Mouse (Mus musculus) CH12.LX (cell line): ENCODE results near the gene Ank. TPM values are rescaled to one million over a fixed set of nuclear protein-coding genes. Genes with fewer than 3 reads are reported as not detected.
"Not testable (repeated sequence)": the region's sequence is repeated elsewhere in the genome, so short reads cannot be mapped to it uniquely, and the experiment has no call there.

ENCODE experiments used
- DNase-seq: peaks from one replicate; pipeline ENCODE4 v3.0.0-alpha.2; 2013; ENCODE audit errors: extremely low read depth
- H3K27ac ChIP-seq: 2 replicates; pipeline ENCODE4 v1.5.1; 2012; ENCODE audit warnings: low read depth, mild to moderate bottlenecking, control low read depth, moderate library complexity; ENCODE audit not compliant: insufficient read depth
- H3K27me3 ChIP-seq: replicated peaks from 2 replicates; pipeline ENCODE3; 2012; ENCODE audit warnings: inconsistent platforms
- H3K36me3 ChIP-seq, 2 experiments: replicated peaks in 1 of 2; 2 replicates each; pipeline versions ENCODE3 to v1.6.1; 2012; ENCODE audit warnings: inconsistent platforms in 1 of 2, low read length in 1 of 2, mild to moderate bottlenecking in 1 of 2, mixed read lengths in 1 of 2, moderate library complexity in 1 of 2; ENCODE audit not compliant: control insufficient read depth in 1 of 2, insufficient read depth in 1 of 2
- H3K4me1 ChIP-seq, 2 experiments: 2 replicates each; pipeline ENCODE4 v1.6.1; 2012; ENCODE audit warnings: inconsistent platforms in 1 of 2, moderate library complexity in 1 of 2; ENCODE audit not compliant: insufficient read depth in 2 of 2, control insufficient read depth in 1 of 2
- H3K4me2 ChIP-seq: 2 replicates; pipeline ENCODE4 v1.6.1; 2012; ENCODE audit warnings: low read depth, mild to moderate bottlenecking, control low read depth; ENCODE audit not compliant: poor library complexity, insufficient read depth, severe bottlenecking
- H3K4me3 ChIP-seq, 3 experiments: fragments of 150-350 bp in 1 of 3; sonication (generic) in 1 of 3; replicated peaks in 1 of 3; 2 replicates each; pipeline versions ENCODE3 to v1.5.1; 2011 to 2012; ENCODE audit warnings: low read depth in 2 of 3, low read length in 2 of 3, mild to moderate bottlenecking in 2 of 3, moderate library complexity in 2 of 3, control low read depth in 1 of 3, improper control_type of control experiment in 1 of 3, inconsistent platforms in 1 of 3, mixed read lengths in 1 of 3; ENCODE audit not compliant: poor library complexity in 1 of 3
- H3K79me2 ChIP-seq: replicated peaks from 2 replicates; pipeline ENCODE4 v1.6.1; 2012; ENCODE audit warnings: mild to moderate bottlenecking, moderate library complexity; ENCODE audit not compliant: control insufficient read depth, poor library complexity, insufficient read depth, severe bottlenecking; ENCODE audit errors: extremely low read depth
- H3K9ac ChIP-seq: 2 replicates; pipeline ENCODE4 v1.6.1; 2012; ENCODE audit warnings: low read depth, mild to moderate bottlenecking, control low read depth, moderate library complexity; ENCODE audit not compliant: insufficient read depth
- H3K9me3 ChIP-seq: replicated peaks from 2 replicates; pipeline ENCODE3; 2012; ENCODE audit warnings: low read length, inconsistent platforms, mixed read lengths
- BHLHE40 ChIP-seq: IDR thresholded peaks from 2 replicates; pipeline ENCODE4 v1.6.1; 2011; ENCODE audit warnings: mild to moderate bottlenecking, low read depth, low read length, improper control_type of control experiment
- CHD1 ChIP-seq: IDR thresholded peaks from 2 replicates; pipeline ENCODE4 v1.6.1; 2012; ENCODE audit warnings: low read depth, low read length, improper control_type of control experiment, inconsistent platforms
- EP300 ChIP-seq: IDR thresholded peaks from 2 replicates; pipeline ENCODE4 v1.6.1; 2011; ENCODE audit warnings: low read length, improper control_type of control experiment
- GABPA ChIP-seq: IDR thresholded peaks from 2 replicates; pipeline ENCODE4 v1.6.1; 2012; ENCODE audit warnings: low read depth, low read length, improper control_type of control experiment, inconsistent platforms; ENCODE audit not compliant: insufficient replicate concordance
- HCFC1 ChIP-seq: IDR thresholded peaks from 2 replicates; pipeline ENCODE4 v1.6.1; 2012; ENCODE audit warnings: low read depth, mild to moderate bottlenecking, inconsistent platforms, low read length, improper control_type of control experiment
- IRF4 ChIP-seq: IDR thresholded peaks from 2 replicates; pipeline ENCODE4 v1.6.1; 2014; ENCODE audit warnings: low read depth, mild to moderate bottlenecking, inconsistent platforms, low read length, improper control_type of control experiment
- JUN ChIP-seq: IDR thresholded peaks from 2 replicates; pipeline ENCODE4 v1.6.1; 2011; ENCODE audit warnings: low read depth, mild to moderate bottlenecking, low read length, improper control_type of control experiment, moderate library complexity; ENCODE audit not compliant: insufficient read depth
- MAFK ChIP-seq: IDR thresholded peaks from 2 replicates; pipeline ENCODE4 v1.6.1; 2011; ENCODE audit warnings: low read length, improper control_type of control experiment; ENCODE audit not compliant: insufficient replicate concordance
- MAX ChIP-seq: IDR thresholded peaks from 2 replicates; pipeline ENCODE4 v1.6.1; 2011; ENCODE audit warnings: low read length, improper control_type of control experiment
- MXI1 ChIP-seq: IDR thresholded peaks from 2 replicates; pipeline ENCODE4 v1.6.1; 2011; ENCODE audit warnings: mild to moderate bottlenecking, low read depth, low read length, improper control_type of control experiment
- NELFE ChIP-seq: IDR thresholded peaks from 2 replicates; pipeline ENCODE4 v1.6.1; 2011; ENCODE audit warnings: low read depth, low read length, improper control_type of control experiment
- RCOR1 ChIP-seq: conservative IDR thresholded peaks from 2 replicates; pipeline ENCODE4 v1.6.1; 2012; ENCODE audit warnings: low read depth, mild to moderate bottlenecking, inconsistent platforms, low read length, improper control_type of control experiment
- SIN3A ChIP-seq: IDR thresholded peaks from 2 replicates; pipeline ENCODE4 v1.6.1; 2012; ENCODE audit warnings: low read length, improper control_type of control experiment, inconsistent platforms
- SMC3 ChIP-seq: IDR thresholded peaks from 2 replicates; pipeline ENCODE4 v1.6.1; 2011; ENCODE audit warnings: low read depth, low read length, improper control_type of control experiment
- TBP ChIP-seq: conservative IDR thresholded peaks from 2 replicates; pipeline ENCODE4 v1.6.1; 2011; ENCODE audit warnings: low read depth, low read length, improper control_type of control experiment
- TCF12 ChIP-seq: IDR thresholded peaks from 2 replicates; pipeline ENCODE4 v1.6.1; 2014; ENCODE audit warnings: low read depth, mild to moderate bottlenecking, inconsistent platforms, low read length, improper control_type of control experiment
- USF2 ChIP-seq: conservative IDR thresholded peaks from 2 replicates; pipeline ENCODE4 v1.6.1; 2011; ENCODE audit warnings: low read depth, low read length, improper control_type of control experiment
- ZKSCAN1 ChIP-seq: IDR thresholded peaks from 2 replicates; pipeline ENCODE4 v1.6.1; 2012; ENCODE audit warnings: low read depth, inconsistent platforms, low read length, improper control_type of control experiment, borderline replicate concordance
- ZNF384 ChIP-seq: IDR thresholded peaks from 2 replicates; pipeline ENCODE4 v1.6.1; 2012; ENCODE audit warnings: low read depth, low read length, improper control_type of control experiment, inconsistent platforms
- dilution Hi-C: fragments of 300-500 bp; cut with MboI; formaldehyde crosslinking; loops from 2 replicates; pipeline ENCODE4 v1.14.3; 2020; ENCODE audit warnings: low sequenced_read_pairs; ENCODE audit not compliant: extremely low pct_unique_long_range_greater_than_20kb, extremely low pct_ligation_motif_present
- in situ Hi-C: fragments of 300-500 bp; cut with MboI; formaldehyde crosslinking; loops from 3 replicates; pipeline ENCODE4 v1.14.3; 2019; ENCODE audit warnings: low sequenced_read_pairs, low pct_ligation_motif_present, low pct_unique_long_range_greater_than_20kb, mixed read lengths
- polyA plus RNA-seq: library from polyadenylated mRNA; unstranded; fragments of >175 nt; gene quantifications from 2 replicates; pipeline ENCODE4 v1.2.1, GENCODE M21; 2012; ENCODE audit warnings: low read depth; ENCODE audit not compliant: insufficient read length
- total RNA-seq, 2 experiments: library from RNA; depleted of rRNA; stranded (reverse); fragments of 300-350 nt in 1 of 2; fragments of >200 nt in 1 of 2; gene quantifications; 2 replicates each; pipeline ENCODE4 v1.2.3; 2012 to 2014

The Ank gene
- total and polyA plus RNA-seq, 3 experiments = 4.6 to 12.4 (median 8.6) TPM

DNA sequence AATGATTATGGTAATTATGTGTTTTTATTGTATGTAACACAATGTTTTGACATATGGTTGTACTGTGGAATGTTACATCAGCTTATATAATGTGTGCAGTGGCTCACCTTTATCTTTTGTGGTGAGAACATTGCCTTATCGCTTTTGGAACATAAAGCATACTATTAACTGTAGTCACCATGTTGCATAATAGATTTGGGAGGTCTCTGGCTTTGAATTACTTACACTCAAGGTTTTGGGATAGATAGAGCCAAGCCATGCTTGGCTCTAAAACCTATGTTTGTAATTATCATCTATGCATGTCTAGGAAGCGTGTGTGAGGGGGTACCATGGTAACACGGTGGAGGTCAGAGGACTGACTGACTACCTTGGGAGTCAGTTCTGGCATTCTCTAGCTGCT, 14.7 kb upstream of the Ank start:
- in situ Hi-C loops (loop anchor here (25.0 kb wide), 1 partner anchor 114 kb away; no protein-coding TSS in a partner anchor), dilution Hi-C loops (no loop called here)
- Histone ChIP-seq H3K4me3 (no peak overlapping the region), H3K27me3 (no peaks in the 10 kb centered on the region), H3K9ac (no peak overlapping the region), H3K4me2 (no peak overlapping the region), H3K27ac (no peak overlapping the region), H3K4me1 (no peaks in the 10 kb centered on the region), H3K79me2 (no peaks in the 10 kb centered on the region), H3K9me3 (no peaks in the 10 kb centered on the region), H3K36me3 (no peaks in the 10 kb centered on the region)
- DNase-seq = no peak
- no peak for TF ChIP-seq RCOR1
- TF ChIP-seq ZNF384 = no peak
- TF ChIP-seq ZKSCAN1 = no peak
- TF ChIP-seq BHLHE40 = no peak
- no peak for TF ChIP-seq HCFC1

- Histone ChIP-seq H3K4me3 (no peak overlapping the region), H3K9ac (no peak overlapping the region), H3K9me3 (no peaks in the 10 kb centered on the region), H3K4me1 (no peaks in the 10 kb centered on the region), H3K27me3 (no peaks in the 10 kb centered on the region), H3K36me3 (no peaks in the 10 kb centered on the region), H3K79me2 (no peaks in the 10 kb centered on the region), H3K4me2 (no peak overlapping the region), H3K27ac (no peak overlapping the region)
- no peak for DNase-seq
- dilution Hi-C loops (no loop called here), in situ Hi-C loops (loop anchor here (25.0 kb wide), 1 partner anchor 115 kb away; no protein-coding TSS in a partner anchor)
- TF ChIP-seq USF2 = no peak
- TF ChIP-seq EP300 = no peak
- no peak for TF ChIP-seq MAFK
- no peak for TF ChIP-seq SIN3A
- TF ChIP-seq NELFE = no peak
- TF ChIP-seq GABPA = no peak
- TF ChIP-seq CHD1 = no peak
- TF ChIP-seq IRF4 = no peak
- TF ChIP-seq SMC3 = no peak
- no peak for TF ChIP-seq TBP
- TF ChIP-seq, all 38 proteins: peak for 0
Observed at GRCm38 (mm10) chr15:27452496-27452895, 14.0 kb upstream of the Ank start.

GRCm38 (mm10) chr15:27457001-27457400, 9.5 kb upstream of the Ank start:
- no peak for DNase-seq
- Histone ChIP-seq H3K4me1 (peaks cover 0 to 4% of the 10 kb centered on the region in 2 experiments; a peak in 1 of 4 replicates), H3K9ac (no peak overlapping the region), H3K79me2 (no peaks in the 10 kb centered on the region), H3K9me3 (no peaks in the 10 kb centered on the region), H3K27ac (no peak overlapping the region), H3K4me2 (no peak overlapping the region), H3K36me3 (no peaks in the 10 kb centered on the region), H3K4me3 (no peak overlapping the region), H3K27me3 (no peaks in the 10 kb centered on the region)
- dilution Hi-C loops = no loop called here
- in situ Hi-C loops = loop anchor here (25.0 kb wide), 1 partner anchor 120 kb away; no protein-coding TSS in a partner anchor
- no peak for TF ChIP-seq JUN
- TF ChIP-seq NELFE = no peak
- no peak for TF ChIP-seq MXI1
- no peak for TF ChIP-seq RCOR1
- TF ChIP-seq MAX = no peak
- no peak for TF ChIP-seq TCF12
- no peak for TF ChIP-seq ZKSCAN1

- H3K27me3 ChIP-seq, H3K4me1 ChIP-seq, H3K9me3 ChIP-seq, DNase-seq, H3K4me2 ChIP-seq, H3K9ac ChIP-seq, H3K27ac ChIP-seq, H3K79me2 ChIP-seq, dilution Hi-C loops, H3K4me3 ChIP-seq, H3K36me3 ChIP-seq: not testable (repeated sequence)
- in situ Hi-C loops = loop anchor here (25.0 kb wide), 1 partner anchor 122 kb away; no protein-coding TSS in a partner anchor
Observed at GRCm38 (mm10) chr15:27459781-27460180, 6.7 kb upstream of the Ank start.
